Mouse (Mus musculus) adrenal gland, postnatal 14 days (tissue): Measurements from ENCODE around the gene Zdhhc20. TPM values are rescaled to one million over a fixed set of nuclear protein-coding genes. Genes with fewer than 3 reads are reported as not detected.
A peak's percentile ranks its signal among the peaks of the same experiment; 100 is the strongest.

ENCODE experiments used
- DNase-seq: peaks from one replicate; pipeline ENCODE4 v3.0.0; 2021; ENCODE audit warnings: mixed read lengths
- microRNA-seq, 2 experiments: library from miRNA; unstranded; fragments of <30 nt; microRNA quantifications; one replicate each; pipeline ENCODE4 v1.2.0; 2021
- total RNA-seq: library from RNA; stranded (reverse); gene quantifications from 2 replicates; pipeline ENCODE4 v1.2.3, GENCODE M21; 2021

Gene Zdhhc20
- total RNA-seq, 1 experiment from 2014 or later: 31.0 TPM

GRCm38 (mm10) chr14:57825788-57826751 lies 64.0 kb downstream of the Zdhhc20 start, which contains the start of the genes Ska3 and Mrpl57:
Gene Ska3, minus strand, starts transcription at chr14:57826185.
Gene Mrpl57, plus strand, starts transcription at chr14:57826234.
- DNase-seq: peak; percentile 97

- DNase-seq: no peak
These were observed 69.2 kb downstream of the Zdhhc20 start for GRCm38 (mm10) chr14:57820839-57821238.

GRCm38 (mm10) chr14:57811844-57812243 lies 78.2 kb downstream of the Zdhhc20 start:
- no peak for DNase-seq

- no peak for DNase-seq
These were observed 79.2 kb downstream of the Zdhhc20 start for GRCm38 (mm10) chr14:57810886-57811285.

GRCm38 (mm10) chr14:57808558-57808957 lies 81.5 kb downstream of the Zdhhc20 start:
- peak; percentile 57 for DNase-seq

GRCm38 (mm10) chr14:57803731-57804130 lies 86.3 kb downstream of the Zdhhc20 start:
- DNase-seq: no peak

- DNase-seq: peak; percentile 98
These were observed 91.8 kb downstream of the Zdhhc20 start, which contains the start of gene Sap18 for GRCm38 (mm10) chr14:57797991-57798931. Gene Sap18, plus strand, starts transcription at chr14:57798180.

- no peak for DNase-seq
These were observed 92.5 kb downstream of the Zdhhc20 start for GRCm38 (mm10) chr14:57797551-57797950.

- no peak for DNase-seq
These were observed 98.9 kb downstream of the Zdhhc20 start for GRCm38 (mm10) chr14:57791171-57791570.

- DNase-seq: no peak
These were observed 100.3 kb downstream of the Zdhhc20 start for GRCm38 (mm10) chr14:57789759-57790158.

GRCm38 (mm10) chr14:57789311-57789710 lies 100.8 kb downstream of the Zdhhc20 start:
- no peak for DNase-seq

GRCm38 (mm10) chr14:57787406-57787805 lies 102.7 kb downstream of the Zdhhc20 start:
- DNase-seq: no peak

Small RNA genes lying within 50 kb of the gene (microRNA-seq; reads per million reads assigned to microRNA genes)
- 0.43 to 1.1 reads per million in 2 experiments for gene Mir3077

Other genes starting within 250 kb of the Zdhhc20 start
- gene Xpo4, start 224.8 kb downstream of the Zdhhc20 start, total RNA-seq: 28.2 and 30.0 TPM in 2 replicates
- 2.0 and 3.4 TPM in 2 replicates for gene Gm49361, start 144.2 kb downstream of the Zdhhc20 start, total RNA-seq
- gene Lats2, start 131.9 kb downstream of the Zdhhc20 start, total RNA-seq: 37.0 and 45.3 TPM in 2 replicates
- gene Sap18, start 92.1 kb downstream of the Zdhhc20 start, total RNA-seq: 35.1 and 37.1 TPM in 2 replicates
- gene Ska3, start 64.1 kb downstream of the Zdhhc20 start, total RNA-seq: 2.4 and 3.0 TPM in 2 replicates
- gene Mrpl57, start 64.0 kb downstream of the Zdhhc20 start, total RNA-seq: 98.1 and 113 TPM in 2 replicates
- gene Micu2, start 109.0 kb upstream of the Zdhhc20 start, total RNA-seq: 49.2 and 52.4 TPM in 2 replicates
- gene Fgf9, start 180.3 kb upstream of the Zdhhc20 start, total RNA-seq: 17.7 and 17.9 TPM in 2 replicates